Mouse (Mus musculus): ENCODE measurements around the gene Acox2. TPM values are rescaled to one million over a fixed set of nuclear protein-coding genes. Genes with fewer than 3 reads are reported as not detected.
A peak's percentile ranks its signal among the peaks of the same experiment; 100 is the strongest.

Gene Acox2
- total RNA-seq, 2 experiments from 2014 or later = 0.27 to 0.61 TPM

- intact Hi-C loops (cut with DNase I) = no loop called here
- DNase-seq = no peak
Measured at GRCm38 (mm10) chr14:8251330-8251885, 7.7 kb downstream of the Acox2 start.

GRCm38 (mm10) chr14:8250141-8250871 lies 8.8 kb downstream of the Acox2 start:
- intact Hi-C loops (cut with DNase I) = no loop called here
- DNase-seq = no peak

- DNase-seq = no peak
- intact Hi-C loops (cut with DNase I) = no loop called here
Measured at GRCm38 (mm10) chr14:8249206-8249605, 9.9 kb downstream of the Acox2 start.

GRCm38 (mm10) chr14:8246878-8247277 lies 12.3 kb downstream of the Acox2 start:
- intact Hi-C loops (cut with DNase I) = no loop called here
- DNase-seq = no peak

GRCm38 (mm10) chr14:8244211-8244611 lies 14.9 kb downstream of the Acox2 start:
- DNase-seq = no peak
- intact Hi-C loops (cut with DNase I) = loop anchor here (5.0 kb wide), 1 partner anchor 103 kb away; no protein-coding TSS in a partner anchor

- intact Hi-C loops (cut with DNase I) = loop anchor here (5.0 kb wide), 1 partner anchor 104 kb away; no protein-coding TSS in a partner anchor
- no peak for DNase-seq
Measured at GRCm38 (mm10) chr14:8243136-8243888, 15.8 kb downstream of the Acox2 start.

- intact Hi-C loops (cut with DNase I) = loop anchor here (5.0 kb wide), 1 partner anchor 105 kb away; no protein-coding TSS in a partner anchor
- DNase-seq = peak in 1 of 2 experiments; percentile 10
Measured at GRCm38 (mm10) chr14:8242388-8242920, 16.7 kb downstream of the Acox2 start.

- intact Hi-C loops (cut with DNase I) = loop anchor here (5.0 kb wide), 1 partner anchor 105 kb away; no protein-coding TSS in a partner anchor
- DNase-seq = no peak
Measured at GRCm38 (mm10) chr14:8241816-8242215, 17.3 kb downstream of the Acox2 start.

GRCm38 (mm10) chr14:8233252-8233651 lies 25.9 kb downstream of the Acox2 start:
- DNase-seq = no peak
- intact Hi-C loops (cut with DNase I) = no loop called here

GRCm38 (mm10) chr14:8232155-8232910 lies 26.8 kb downstream of the Acox2 start:
- intact Hi-C loops (cut with DNase I) = no loop called here
- no peak for DNase-seq

- intact Hi-C loops (cut with DNase I) = no loop called here
- no peak for DNase-seq
Measured at GRCm38 (mm10) chr14:8229367-8230019, 29.7 kb downstream of the Acox2 start.

- DNase-seq = no peak
- intact Hi-C loops (cut with DNase I) = no loop called here
Measured at GRCm38 (mm10) chr14:8224805-8225204, 34.3 kb downstream of the Acox2 start.

GRCm38 (mm10) chr14:8223506-8224293 lies 35.5 kb downstream of the Acox2 start:
- intact Hi-C loops (cut with DNase I) = no loop called here

GRCm38 (mm10) chr14:8222561-8222960 lies 36.6 kb downstream of the Acox2 start:
- DNase-seq = no peak
- intact Hi-C loops (cut with DNase I) = no loop called here

More at GRCm38 (mm10) chr14:8223506-8224293, 35.5 kb downstream of the Acox2 start:
- no peak for DNase-seq

- intact Hi-C loops (cut with DNase I) = no loop called here
- DNase-seq = no peak
Measured at GRCm38 (mm10) chr14:8220912-8221311, 38.2 kb downstream of the Acox2 start.

GRCm38 (mm10) chr14:8220306-8220705 lies 38.8 kb downstream of the Acox2 start:
- DNase-seq = peak in 1 of 2 experiments; percentile 21
- intact Hi-C loops (cut with DNase I) = no loop called here

GRCm38 (mm10) chr14:8219876-8220275 lies 39.3 kb downstream of the Acox2 start:
- DNase-seq = no peak
- intact Hi-C loops (cut with DNase I) = loop anchor here (5.0 kb wide), 2 partner anchors 127 to 128 kb away; no protein-coding TSS in a partner anchor

GRCm38 (mm10) chr14:8218730-8219380 lies 40.3 kb downstream of the Acox2 start:
- intact Hi-C loops (cut with DNase I) = loop anchor here (5.0 kb wide), 2 partner anchors 127 to 128 kb away; no protein-coding TSS in a partner anchor
- no peak for DNase-seq

Measured in heart, postnatal 36 days (tissue).